Mouse (Mus musculus) adrenal gland (tissue): ENCODE measurements at regions not wholly inside any gene's neighbourhood (a gene's known extent, or its start where the extent isn't known, plus 50 kb on each side); places are given as distances from the start of the nearest gene placed in this dataset.

Experiments
- intact Hi-C: fragments of 180-260 bp; cut with DNase I; formaldehyde crosslinking; loops from one replicate; pipeline ENCODE4 v1.15.1; 2025

DNA sequence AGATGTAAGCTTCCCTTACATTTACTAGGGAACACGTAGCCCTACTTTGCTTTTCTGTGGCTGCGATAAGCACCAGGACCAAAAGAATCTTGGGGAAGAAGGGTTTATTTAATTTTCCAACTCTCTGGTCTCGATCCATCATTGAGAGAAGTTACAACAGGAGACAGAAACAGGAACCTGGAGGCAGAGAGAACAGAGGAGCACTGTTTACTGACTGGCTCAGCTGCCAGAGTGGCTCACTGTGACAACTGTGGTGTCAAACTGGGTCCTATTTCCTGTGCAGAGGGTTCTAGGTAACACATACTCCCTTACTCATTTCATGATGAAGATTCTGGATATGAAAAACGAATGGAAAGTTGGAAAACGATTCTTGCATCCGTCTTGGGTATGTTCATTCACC is 125.7 kb upstream of the Meis1 start:
- intact Hi-C loops: no loop called here

DNA sequence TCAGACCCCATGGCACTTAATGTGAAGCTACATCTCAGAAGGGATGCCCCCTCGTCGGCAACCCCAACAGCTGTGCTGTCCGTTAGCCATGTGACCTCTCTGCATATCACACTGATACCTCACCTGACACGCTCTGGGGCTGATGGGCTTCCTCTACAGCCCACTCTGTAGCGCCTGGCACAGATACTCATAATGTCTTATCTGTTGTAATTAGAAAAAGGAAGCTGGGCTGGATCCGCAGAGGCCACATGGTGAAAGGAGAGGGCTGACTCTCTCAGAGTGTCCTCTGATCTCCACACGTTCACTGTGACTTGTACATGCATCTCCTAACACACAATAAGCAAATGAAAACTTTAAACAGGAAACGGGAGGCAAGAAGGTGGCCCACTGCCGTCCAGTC is 126.5 kb upstream of the Meis1 start:
- intact Hi-C loops: no loop called here

DNA sequence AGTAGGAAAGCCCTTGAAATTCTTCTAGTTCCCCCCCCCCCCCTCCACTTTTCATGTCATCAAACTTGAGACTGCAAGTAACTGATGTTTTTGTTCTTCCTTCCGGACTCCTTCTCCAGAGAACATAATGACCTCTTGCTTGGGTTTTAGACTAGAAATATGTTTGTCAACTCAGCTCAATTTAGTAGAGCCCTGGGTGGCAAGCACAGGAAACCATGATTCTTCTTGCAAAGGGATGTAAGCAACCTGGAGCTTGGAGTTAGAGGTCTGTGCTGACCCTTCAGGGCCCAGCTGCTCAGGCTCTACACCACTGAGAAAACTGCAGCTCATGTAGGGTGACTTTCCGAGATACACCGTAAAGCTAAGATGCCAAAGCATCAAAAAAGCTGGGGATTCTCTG is 127.2 kb upstream of the Meis1 start:
- intact Hi-C loops: no loop called here

DNA sequence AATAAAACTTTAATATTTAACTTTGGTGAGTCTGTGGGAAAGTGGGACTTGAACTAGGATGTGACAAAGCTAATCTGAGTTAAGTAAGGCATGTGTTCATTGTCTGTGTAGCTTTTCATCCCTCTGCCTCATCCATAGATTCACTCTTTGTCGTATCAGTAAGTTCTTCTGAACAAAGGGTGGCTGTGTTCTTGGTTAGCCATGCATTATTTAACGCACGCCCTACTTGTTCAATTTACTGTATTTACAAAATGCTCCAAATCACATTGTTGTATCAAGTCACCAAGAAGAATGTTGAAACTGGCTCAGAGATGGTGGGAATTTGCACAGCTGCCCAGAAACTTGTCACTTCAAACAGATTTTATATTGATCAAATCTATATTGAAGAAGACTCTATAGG is 132.2 kb upstream of the Meis1 start:
- intact Hi-C loops: no loop called here

GRCm38 (mm10) chr11:19153714-19154113 is 134.9 kb upstream of the Meis1 start:
- intact Hi-C loops: no loop called here

DNA sequence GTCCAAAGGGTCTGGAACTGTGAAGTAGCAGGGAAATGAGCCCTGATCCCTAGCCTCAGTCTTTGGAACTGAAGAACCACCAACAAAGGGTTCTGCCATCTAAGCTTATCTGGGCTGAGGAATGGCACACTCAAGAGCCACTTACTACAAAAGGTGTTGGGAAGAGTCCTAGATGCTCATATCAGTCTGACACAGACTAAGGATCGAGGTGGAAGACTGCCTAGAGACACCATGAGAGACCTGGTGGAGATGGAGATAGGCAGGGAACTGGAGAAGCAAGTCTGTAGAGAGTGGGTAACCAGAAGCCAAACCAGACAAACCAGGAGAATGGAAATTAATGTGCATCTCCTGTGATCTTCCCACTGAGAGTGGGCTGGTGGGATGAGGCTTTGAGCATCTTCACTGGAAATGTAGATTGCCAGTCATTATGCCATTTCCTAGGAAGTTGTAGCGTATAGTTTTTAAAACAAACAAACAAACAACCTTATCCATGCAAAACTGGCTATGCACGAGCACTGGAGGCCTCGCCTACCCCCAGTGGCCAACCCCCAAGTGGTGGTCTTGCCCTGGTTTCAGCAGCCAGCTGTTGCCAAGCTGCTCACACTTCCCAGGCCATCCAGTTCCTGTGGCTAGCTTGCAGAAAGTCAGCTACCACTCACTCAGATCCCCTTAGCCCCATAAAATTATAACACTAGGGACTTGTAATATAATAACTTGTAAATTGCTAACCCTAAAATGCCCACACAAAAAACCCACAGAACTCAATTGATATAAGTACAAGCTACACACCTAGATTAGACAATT is 136.2 kb upstream of the Meis1 start:
- intact Hi-C loops: no loop called here

DNA sequence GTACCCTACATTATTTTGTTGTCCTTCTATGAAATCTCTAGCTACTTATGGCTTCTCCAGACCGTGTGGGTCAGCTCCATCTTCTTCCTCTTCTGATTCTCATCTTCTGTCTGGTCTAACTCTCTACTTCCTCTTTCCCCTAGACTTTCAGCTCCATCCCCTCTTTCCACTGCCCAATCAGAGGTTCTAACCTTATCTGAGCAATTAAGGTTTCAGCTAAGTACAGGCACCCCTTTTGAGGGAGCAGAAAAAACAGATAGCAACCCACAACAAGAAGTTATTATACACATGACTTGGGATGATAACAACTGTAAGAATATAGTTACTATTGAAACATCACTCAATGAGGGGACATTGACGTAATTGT is 136.8 kb upstream of the Meis1 start:
- intact Hi-C loops: no loop called here

DNA sequence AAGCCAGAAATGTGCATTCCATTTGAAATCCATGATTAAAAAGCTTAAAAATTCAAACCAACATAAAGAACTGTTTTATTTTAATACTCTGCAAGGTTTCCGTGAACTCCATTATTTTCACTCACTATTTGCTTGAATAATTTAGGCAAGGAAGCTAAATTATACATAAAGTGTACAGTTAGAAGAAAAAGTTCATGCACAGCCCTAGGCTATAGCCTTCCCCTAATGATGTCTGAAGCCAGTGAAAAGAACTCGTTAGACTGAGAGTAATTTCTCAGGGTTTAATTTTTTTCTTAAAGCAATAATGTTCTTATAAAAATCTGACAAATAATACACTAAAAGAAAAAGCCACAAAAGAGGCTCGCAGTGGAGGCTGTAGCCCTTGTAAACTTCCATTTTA is 141.4 kb upstream of the Meis1 start:
- intact Hi-C loops: no loop called here

GRCm38 (mm10) chr11:19160669-19161068 is 141.9 kb upstream of the Meis1 start:
- intact Hi-C loops: no loop called here

- intact Hi-C loops: no loop called here
These were observed 152.2 kb upstream of the Meis1 start for GRCm38 (mm10) chr11:19170938-19171337.

GRCm38 (mm10) chr11:19174305-19175017 is 155.7 kb upstream of the Meis1 start:
- intact Hi-C loops: no loop called here

- intact Hi-C loops: no loop called here
These were observed 160.5 kb upstream of the Meis1 start for GRCm38 (mm10) chr11:19179290-19179689.

- intact Hi-C loops: no loop called here
These were observed 171.0 kb upstream of the Meis1 start for GRCm38 (mm10) chr11:19189778-19190177.

- intact Hi-C loops: no loop called here
These were observed 175.7 kb upstream of the Meis1 start for GRCm38 (mm10) chr11:19194464-19194863.

GRCm38 (mm10) chr11:19197790-19198189 is 179.0 kb upstream of the Meis1 start:
- intact Hi-C loops: no loop called here

- intact Hi-C loops: no loop called here
These were observed 184.1 kb upstream of the Meis1 start for GRCm38 (mm10) chr11:19202602-19203517.

- intact Hi-C loops: no loop called here
These were observed 184.7 kb upstream of the Meis1 start for GRCm38 (mm10) chr11:19203518-19203900.

DNA sequence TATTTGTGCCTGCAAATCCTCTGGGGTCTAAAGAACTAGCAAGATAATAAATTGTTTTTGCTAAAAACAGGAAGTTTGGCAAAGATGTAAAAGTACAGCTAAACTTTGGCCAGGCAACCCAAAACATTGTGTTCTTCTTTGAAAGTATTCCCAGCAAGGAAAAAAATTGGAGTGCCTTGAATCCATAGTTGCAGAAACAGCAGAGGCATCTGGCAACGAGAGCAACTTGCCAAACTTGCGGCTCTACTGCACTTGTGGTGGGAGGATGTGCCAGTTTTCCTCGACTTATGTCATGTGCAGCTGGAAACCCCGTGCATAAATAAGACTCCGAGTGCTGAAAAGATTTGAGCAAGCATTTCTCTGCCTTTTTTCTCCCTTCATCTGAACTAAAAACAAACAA is 185.2 kb upstream of the Meis1 start:
- intact Hi-C loops: no loop called here

DNA sequence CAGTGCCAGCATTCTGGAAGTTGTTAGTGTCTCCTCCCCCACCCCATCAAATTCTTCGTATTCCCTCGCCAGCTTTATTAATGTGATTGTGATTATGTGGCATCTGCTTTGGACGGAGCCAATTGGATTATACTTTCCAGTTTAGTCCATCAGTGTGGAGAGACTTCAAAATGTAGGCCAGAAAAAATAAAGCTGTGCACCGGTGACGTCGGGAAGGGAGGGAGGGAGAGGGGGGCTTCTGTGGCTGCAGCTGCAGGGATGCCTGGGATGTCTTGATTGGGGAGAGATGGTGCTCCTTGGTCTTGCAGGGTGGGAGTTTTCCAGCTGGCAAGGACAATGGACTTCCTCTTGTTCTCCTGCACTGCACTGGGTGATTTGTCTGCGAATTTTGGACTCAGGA is 185.7 kb upstream of the Meis1 start:
- intact Hi-C loops: no loop called here

DNA sequence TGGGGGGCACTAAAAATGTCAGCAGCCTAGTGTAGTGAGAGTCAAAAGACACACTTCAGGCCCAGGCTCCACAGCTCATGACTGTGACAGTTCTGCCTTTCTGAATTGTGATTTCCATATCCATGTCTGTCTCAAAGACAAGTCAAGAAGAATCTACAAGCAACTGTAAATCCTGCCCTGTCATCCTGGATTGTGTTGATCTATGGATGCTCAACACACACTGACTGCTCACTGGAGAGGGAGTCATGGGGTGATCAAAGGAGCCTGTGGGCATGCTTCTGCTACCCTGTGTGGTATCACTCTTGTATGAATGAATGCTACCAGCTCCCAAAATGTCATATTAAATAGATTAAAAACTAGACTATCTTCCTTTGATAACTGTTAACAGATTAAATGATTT is 186.4 kb upstream of the Meis1 start:
- intact Hi-C loops: no loop called here

DNA sequence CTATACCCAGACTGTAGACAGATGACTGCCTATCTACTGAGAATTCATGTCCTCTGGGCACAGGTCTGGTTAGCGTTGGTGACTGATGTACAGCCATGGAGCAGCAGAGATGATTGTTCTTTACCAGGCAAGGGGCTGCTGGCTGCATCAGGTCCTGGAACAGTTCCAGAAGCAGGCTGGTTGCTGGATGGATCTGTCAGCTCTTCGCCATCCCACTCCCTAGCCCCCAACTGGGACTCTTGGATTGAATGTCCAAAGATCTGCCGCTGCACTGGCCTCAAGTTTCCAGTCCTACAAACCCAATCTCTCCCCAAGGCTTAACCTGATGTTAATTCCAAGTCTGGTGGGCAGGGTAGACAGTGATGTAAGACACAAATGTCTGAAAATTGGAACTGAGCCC is 200.7 kb upstream of the Meis1 start:
- intact Hi-C loops: no loop called here

GRCm38 (mm10) chr11:19221442-19221841 is 202.7 kb upstream of the Meis1 start:
- intact Hi-C loops: no loop called here
